Mouse (Mus musculus) monocyte, adult 2 months (primary cell): ENCODE measurements around the gene Cntn2.
"Not testable (repeated sequence)": the region's sequence is repeated elsewhere in the genome, so short reads cannot be mapped to it uniquely, and the experiment has no call there.

Experiments used
- DNase-seq, 2 experiments: peaks; one replicate each; pipeline ENCODE4 v3.0.0; 2022; ENCODE audit warnings: low spot score in 2 of 2, low read depth in 1 of 2

Cntn2 gene

DNA sequence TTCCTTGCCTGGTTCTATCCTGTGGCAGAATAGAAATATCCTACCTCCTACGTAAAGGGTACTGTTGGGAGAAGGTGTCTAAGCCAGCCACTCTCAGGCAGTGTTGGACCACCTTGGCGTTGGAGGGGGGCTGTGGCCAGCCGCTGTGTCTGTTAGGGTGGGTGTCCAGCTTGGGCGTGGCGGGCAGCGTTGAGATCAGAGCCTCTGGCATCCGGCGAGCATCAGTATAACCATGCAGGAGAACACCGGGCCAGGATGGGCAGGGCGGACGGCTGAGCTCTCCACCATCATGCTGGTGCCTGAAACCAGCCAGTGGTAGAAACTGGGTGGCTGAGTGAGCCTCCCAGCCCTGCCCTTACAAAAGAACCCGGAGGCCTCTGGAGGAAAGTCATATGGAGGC lies 27.7 kb downstream of the Cntn2 start:
- DNase-seq: no peak

DNA sequence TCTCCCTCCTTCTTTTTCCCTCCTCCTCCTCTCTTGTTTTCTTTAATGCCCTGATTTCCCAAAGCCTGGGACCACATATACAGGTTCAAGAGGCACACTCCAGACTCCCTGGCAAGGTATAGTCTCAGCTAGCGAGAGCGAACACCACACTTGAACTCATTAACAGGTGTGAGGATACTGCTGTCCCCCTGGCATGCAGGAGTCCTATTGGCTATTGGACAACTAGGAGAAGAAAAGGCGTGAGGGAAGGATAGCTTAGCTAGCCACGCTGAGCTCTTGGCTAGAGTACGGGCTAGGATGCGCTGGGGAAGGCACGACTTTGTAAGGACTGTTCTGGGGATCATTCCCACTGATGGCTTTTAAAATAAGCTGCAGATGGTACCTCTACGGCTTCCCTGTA lies 30.9 kb downstream of the Cntn2 start:
- DNase-seq: no peak

DNA sequence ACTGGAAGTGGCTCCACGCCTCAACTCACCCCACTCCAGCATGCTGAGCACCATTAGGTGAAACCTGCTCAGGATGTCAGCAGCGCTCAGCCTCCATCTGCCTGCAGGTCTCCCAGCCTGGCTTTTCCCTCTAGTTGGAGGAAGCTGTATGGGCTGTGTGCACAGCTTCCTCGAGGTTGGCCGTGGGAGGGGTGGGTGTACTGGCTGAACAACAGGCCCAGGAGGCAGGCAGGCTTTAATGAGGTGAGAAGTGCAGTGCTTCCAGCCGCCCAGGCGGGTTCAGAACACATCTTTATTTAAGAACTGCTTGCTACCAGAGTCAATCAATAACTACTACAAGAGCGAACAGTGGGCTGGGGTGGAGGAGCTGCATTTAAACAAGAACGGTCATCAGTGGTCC lies 31.5 kb downstream of the Cntn2 start:
- DNase-seq: no peak

DNA sequence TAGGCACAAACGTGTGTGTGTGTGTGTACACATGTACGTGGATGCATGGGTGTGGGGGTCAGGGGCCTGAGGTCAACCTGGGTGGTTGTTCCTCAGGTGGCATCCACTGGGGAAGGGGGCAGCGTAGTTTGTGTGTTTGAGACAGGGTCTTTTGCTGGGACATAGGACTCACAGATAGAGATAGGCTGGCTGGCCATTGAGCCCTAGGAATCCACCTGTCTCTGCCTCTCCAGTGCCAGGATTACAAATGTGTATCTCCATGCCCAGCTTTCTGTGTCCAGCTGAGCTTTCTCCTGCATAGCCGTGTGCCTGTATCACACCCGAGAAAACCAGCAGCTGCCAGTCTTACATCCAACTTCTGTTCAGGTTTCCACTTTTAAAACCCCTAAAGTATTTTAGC lies 33.3 kb downstream of the Cntn2 start:
- no peak for DNase-seq

DNA sequence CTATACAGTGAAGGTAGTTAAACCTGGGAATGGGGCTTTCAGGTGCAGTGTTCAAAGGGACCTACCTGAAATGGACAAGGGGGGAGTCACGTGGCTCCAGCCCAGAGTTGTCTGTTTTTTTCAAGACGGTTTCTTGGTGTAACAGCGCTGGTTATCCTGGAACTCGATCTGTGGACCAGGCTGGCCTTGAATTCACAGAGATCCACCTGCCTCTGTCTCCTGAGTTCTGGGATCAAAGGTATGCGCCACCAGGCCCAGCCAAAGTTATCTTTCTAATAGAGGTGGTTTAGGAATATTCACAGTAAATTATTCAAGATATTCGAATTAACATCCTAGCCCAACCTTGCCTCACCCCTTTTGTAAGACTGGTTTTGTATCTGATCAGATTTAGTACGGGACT lies 36.4 kb downstream of the Cntn2 start:
- DNase-seq: no peak

DNA sequence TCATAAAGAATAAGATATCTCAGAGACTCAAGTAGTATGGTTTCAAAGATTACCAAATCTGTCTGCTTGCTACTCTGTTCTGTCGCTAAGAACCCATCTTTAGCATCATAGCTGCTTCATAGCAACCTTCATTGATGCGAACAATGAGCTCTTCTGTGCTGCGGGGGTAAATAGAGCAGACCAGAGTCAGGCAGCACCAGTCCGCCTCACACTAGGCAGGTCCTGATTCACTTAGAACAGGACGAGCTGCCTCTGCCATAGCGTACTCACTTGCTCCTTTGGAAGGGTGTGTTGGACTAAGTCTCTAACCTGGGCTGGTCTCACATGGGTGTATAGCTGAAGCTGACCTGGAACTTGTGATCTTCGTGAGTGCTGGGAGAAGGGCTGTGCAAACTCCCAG lies 37.0 kb downstream of the Cntn2 start, which contains the start of gene Tmem81:
Gene Tmem81 (plus strand): TSS at position 173 of the 400 bp plus-strand sequence.
- no peak for DNase-seq

DNA sequence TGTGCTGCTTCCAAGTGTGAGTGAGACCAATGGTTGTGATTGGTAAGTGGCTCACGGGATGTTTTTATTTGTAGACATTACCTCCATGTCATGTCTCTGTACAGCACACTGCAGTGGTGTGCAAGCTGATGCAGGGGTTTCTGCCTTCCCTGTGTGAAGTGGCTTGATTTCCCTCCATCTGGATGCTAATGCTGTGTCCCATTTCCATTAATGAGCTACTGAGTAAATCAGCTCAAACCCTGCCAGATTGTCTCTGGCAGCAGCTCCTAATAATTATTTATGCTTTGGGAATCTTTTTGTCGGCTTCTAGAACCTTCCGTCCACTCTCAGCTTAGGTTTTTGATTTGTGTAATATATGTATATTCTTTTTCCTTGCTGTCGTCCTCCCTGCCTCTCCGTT lies 37.9 kb downstream of the Cntn2 start:
- DNase-seq: no peak

DNA sequence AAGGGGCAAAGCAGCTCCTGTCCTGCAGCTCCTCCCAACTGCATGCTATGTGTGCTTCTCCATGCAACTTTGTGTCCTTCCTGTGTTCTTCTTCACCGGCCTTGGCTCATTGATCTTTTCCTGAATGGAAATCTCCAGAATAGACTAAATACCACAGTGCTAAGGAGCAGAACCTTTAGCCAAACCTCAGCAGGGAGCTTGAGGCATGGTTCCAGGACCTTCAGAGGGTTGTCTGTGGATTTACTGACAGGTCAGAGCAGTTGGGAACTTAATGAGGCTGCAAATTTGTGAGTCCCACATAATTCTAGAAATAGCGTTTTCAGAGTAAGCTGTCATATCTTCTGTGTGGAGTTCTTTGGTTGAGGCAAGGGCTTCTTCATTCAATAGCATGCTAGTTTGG lies 42.5 kb downstream of the Cntn2 start:
- DNase-seq: no peak

DNA sequence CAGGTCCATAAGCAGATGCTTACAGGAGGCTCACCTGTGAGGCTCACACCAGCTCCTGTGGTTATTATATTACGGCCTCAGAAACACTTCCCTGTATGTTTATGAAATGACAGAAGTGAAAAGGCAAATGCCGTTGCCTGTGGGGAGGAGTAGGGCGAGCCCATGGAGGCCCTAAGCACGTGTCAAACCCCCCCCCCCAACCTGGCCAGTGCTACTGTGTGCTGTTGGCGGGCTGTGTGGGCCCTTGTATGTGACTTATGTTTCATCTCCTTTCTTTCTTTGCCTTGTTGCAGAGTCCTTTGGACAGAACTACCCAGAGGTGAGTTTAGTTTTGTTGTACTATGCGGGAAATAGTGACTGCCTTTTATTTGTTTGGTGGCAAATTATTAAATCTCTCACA lies 59.3 kb downstream of the Cntn2 start:
- DNase-seq: no peak

DNA sequence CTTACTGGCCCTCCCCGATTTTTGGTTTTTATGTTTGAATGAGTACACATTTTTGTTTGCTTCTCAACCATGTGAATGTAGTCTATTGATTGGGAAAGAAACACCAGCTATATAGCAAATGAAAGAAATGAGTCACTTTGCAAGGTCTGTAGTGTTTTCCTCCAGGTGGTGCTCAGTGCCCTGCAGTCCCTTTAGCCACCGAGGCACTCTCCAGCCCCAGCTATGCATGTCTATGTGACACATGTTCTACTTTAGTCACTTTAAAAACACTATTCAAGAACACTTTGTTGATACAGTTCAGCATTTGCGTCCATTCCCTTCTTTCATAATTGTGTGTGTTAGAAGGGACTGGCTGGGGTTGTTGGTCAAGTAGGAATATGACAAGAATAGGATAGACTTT lies 59.8 kb downstream of the Cntn2 start:
- no peak for DNase-seq

DNA sequence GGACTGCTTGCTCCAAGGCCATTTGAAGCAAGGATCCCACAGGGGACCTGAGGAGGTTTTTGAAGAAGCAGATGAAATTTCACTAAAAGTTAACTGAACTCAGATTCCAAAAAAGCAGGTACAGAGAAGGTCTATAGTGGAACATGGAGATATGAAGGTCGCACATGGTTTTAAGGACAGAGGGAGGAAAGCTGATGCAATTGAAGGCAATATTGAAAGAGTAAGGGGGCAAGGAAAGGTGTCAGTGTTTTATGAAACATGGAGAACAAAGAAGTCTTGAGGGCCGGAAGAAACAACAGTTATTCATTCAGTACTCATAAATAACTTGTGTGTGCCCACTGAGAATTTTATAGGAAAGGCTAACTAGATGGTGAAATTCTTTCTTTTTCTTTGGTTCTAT lies 61.4 kb downstream of the Cntn2 start:
- DNase-seq: no peak

DNA sequence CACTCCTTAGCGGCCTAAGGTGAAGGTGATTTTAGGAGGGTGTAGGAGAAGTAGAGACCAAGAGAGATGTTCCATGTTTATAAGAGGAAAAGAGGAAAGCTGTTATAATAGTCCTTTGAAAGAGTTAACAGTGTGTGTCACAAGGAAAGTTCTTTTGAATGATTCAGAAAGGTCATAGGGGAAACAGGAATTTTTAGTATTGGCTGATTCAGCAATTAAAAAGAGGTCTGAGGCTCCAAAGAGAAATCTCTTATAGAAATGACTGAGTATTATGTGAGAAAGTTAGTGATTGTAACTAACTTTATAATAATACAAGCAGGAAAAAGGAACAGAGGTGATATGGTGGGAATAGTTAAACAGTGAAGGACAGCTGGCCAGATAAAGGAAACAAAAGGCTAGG lies 63.6 kb downstream of the Cntn2 start:
- no peak for DNase-seq

DNA sequence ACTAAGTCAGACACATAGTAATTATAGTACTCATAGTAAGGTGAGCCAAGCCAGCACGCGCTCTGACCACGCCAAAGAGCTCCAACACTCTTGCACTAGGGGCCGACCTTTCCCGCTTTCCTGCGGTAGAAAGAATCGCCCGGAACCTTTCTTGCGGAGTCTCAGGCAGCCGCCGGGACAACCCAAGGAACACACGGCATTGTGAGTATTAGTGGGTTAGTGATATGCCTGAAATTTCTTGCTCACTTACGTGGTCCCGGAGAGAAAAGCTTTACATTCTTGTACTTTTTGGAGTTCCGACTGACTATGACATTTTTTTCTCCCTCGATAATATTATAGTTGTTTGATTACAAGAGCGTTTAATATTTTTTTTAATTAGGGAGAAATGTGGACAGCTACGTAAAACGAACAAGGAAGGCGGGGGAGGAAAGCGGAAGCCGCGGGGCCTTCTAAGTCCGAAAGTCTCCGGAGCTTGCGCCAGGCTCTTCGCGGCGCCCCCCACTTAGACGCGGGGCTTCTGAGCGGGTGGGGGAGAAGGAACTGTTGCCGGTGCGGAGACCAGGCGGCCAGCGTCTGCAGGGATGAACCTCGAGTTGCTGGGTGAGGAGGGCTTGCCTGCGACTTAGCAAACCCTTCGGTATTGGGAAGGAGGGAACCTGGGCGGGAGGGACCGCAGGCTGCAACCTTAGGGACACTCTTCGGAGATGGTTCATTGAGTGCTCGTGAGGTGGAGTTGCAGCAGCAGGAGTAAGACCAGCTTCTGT lies 65.9 kb downstream of the Cntn2 start, which contains the start of gene Rbbp5:
Gene Rbbp5 (plus strand): TSS at position 438 of the 764 bp plus-strand sequence.
- DNase-seq: peak; percentile 52 to 77

DNA sequence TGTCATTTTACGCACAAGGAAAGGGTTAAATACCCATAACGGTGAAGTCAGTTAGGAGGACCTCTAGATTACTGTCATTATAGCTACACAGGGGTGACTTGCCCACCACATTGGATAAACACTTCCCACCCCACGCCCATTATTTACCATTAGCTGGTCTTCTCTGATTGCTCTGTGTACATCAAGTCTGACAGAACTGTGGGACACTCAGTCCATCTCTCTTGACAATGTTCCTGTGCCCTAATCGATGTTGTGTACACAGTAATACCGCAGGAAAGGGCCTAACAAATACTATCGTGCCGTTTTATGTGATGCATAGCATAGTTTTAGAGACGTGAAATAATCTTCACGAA lies 66.5 kb downstream of the Cntn2 start:
- no peak for DNase-seq

DNA sequence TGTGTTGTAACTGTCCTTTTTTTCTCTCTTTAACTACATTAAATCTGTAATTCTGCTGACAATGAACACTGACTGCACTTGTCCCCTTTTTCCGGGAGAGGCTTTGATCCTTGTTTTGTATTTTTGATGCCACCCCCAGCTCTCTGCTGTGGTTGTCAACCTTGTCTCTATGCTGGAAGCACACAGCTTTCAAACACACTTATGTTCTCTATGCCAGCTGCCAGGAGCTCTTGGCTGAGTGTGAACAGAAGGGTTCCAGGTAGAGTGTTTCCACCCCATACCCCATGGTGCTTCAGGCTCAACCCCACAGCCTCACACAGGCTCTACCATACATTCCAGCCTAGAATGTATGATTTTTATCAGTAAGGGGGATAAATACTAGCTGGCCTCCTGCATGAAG lies 68.6 kb downstream of the Cntn2 start:
- DNase-seq: no peak

DNA sequence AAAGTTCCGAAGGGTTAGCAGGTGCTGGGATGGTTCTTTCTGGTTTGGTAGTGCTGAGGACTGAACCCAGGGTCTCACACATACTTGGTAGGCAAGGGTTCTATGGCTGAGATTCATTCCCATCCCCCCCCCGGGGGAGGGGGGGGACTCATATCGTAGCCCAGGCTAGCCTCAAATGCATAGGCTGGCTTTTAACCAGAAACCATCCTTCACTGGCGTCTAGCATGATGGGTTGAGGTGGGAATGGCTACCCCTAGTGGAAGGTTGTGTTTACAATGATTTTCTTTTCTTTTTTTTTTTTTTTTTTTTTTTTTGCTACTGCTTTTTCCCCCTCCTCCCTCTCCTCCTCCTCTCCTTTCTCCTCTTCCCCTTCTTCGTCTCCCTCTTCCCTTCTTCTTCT lies 70.5 kb downstream of the Cntn2 start:
- no peak for DNase-seq

DNA sequence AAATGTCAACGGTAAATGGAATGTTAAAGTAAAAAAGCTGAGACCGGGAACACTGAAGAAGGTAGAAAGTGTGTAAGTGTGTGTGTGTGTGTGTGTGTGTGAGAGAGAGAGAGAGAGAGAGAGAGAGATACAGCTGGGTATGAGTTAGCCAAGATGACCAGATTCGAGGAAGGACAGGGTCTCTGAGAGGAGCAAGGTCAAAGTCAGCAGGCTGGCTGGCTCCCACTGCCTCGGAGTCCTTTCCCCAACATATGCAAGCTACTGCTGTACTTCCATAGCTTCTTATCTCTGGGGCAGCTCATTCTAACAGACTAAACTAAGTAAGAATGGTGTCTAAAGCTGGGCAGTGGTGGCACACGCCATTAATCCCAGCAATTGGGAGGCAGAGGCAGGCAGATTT lies 71.6 kb downstream of the Cntn2 start:
- DNase-seq: no peak

DNA sequence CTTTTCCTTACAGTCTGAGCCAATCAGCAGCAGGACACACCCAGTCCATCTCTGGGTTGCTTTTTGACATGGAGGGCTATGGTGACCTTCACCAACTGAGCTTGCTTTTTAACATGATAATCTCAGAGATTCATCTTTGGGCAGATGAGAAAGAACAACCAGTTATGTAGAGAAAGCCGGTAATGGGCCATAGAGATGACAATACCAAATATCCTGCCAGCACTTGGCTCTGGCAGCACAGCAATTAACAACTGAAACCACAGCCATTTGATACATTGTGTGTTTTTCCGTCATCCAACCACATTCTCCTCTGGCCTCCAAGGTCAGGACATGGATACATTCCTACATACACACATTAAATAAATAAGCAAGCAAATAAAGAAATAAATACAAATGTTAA lies 72.0 kb downstream of the Cntn2 start:
- no peak for DNase-seq

DNA sequence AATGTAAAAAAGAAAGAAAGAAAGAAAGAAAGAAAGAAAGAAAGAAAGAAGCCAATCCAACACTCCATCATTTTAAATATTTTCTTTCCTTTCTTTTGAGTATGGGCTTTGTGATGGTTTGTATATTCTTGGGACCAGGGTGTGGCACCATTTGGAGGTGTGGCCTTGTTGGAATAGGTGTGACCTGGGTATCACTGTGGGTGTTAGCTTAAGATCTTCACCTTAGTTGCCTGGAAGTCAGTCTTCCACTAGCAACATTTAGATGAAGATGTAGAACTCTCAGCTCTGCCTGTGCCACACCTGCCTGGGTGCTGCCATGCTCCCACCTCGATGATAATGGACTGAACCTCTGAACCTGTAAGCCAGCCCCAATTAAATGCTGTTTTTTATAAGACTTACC lies 73.0 kb downstream of the Cntn2 start:
- not testable (repeated sequence) for DNase-seq

DNA sequence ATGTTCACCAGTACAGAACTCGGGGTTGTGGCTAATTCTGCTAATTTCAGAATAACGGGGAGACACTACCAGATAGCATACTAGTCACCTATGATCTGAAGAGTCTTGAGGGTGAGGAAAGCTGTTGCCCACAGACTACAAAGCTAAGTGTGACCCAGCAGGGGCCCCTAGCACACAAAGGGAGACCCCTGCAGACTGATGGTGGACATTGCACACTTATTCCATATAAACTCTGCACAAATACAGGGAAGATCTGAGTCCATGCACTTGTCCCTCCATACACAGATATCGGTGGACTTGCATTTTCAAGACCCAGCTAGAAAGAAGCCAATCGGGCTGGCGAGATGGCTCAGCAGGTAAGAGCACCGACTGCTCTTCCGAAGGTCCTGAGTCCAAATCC lies 73.5 kb downstream of the Cntn2 start:
- DNase-seq: no peak

DNA sequence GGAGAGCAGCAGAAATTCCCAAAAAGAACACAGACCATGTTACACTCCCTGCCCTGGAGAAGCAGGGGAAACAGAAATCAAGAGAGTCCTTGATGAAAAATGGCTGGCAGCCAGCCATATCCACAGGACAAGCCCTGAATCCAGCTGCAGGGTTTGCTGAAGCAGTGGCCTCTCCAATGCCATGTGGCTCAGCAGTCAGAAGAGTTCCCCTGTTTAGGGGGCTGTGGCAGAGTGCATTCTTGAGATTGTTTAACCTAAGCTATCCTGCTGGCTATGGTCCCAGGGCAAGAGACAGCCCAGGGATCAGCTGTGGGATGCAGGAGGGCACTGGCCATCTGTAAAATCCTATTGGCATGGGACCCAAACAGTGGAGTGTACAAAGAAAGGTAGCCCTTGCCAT lies 74.1 kb downstream of the Cntn2 start:
- no peak for DNase-seq

DNA sequence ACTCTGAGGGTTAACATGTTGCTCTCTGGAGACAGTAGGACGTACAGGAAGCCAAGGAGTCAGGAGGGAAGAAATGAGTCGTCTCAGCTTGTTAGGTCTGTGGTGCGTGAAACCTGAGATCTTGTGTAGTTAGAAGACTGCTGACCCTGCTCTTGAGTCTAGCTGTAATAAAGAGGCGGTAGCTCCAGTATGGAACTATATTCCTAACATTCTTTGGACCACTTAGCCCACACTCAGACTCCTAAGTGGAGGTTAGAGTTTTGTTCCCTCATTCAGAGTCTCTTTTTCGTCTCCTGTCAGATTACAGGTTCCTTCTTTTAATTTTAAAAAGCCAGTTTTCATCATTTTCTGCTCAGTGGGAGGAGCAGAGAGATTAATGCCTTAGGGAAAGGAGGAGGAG lies 78.4 kb downstream of the Cntn2 start:
- no peak for DNase-seq
